Mouse (Mus musculus) hindbrain, embryonic 12.5 days (tissue): ENCODE data around the gene 4930404N11Rik. TPM values are rescaled to one million over a fixed set of nuclear protein-coding genes. Genes with fewer than 3 reads are reported as not detected.
A peak's percentile ranks its signal among the peaks of the same experiment; 100 is the strongest.

Experiments used
- ATAC-seq: fragments of 200-750 bp; cut with Nextera tagmentation; 2 replicates; pipeline ENCODE4 v1.8.0; 2017; ENCODE audit warnings: moderate TSS enrichment; ENCODE audit not compliant: low FRiP score
- H3K27ac ChIP-seq: fragments of 300-500 bp; sonication (generic); 2 replicates; pipeline ENCODE4 v1.5.1; 2016; ENCODE audit warnings: mild to moderate bottlenecking
- H3K27me3 ChIP-seq: fragments of 300-500 bp; sonication (generic); 2 replicates; pipeline ENCODE4 v1.6.1; 2016; ENCODE audit warnings: mild to moderate bottlenecking
- H3K36me3 ChIP-seq: fragments of 300-500 bp; sonication (generic); 2 replicates; pipeline ENCODE4 v1.6.1; 2016; ENCODE audit warnings: mild to moderate bottlenecking
- H3K4me1 ChIP-seq: fragments of 300-500 bp; sonication (generic); 2 replicates; pipeline ENCODE4 v1.6.1; 2016
- H3K4me2 ChIP-seq: fragments of 300-500 bp; sonication (generic); replicated peaks from 2 replicates; pipeline ENCODE4 v1.6.1; 2016; ENCODE audit warnings: mild to moderate bottlenecking
- H3K4me3 ChIP-seq: fragments of 300-500 bp; sonication (generic); 2 replicates; pipeline ENCODE4 v1.5.1; 2016; ENCODE audit warnings: mild to moderate bottlenecking
- H3K9ac ChIP-seq: fragments of 300-500 bp; sonication (generic); 2 replicates; pipeline ENCODE4 v1.6.1; 2016; ENCODE audit warnings: mild to moderate bottlenecking, moderate library complexity
- H3K9me3 ChIP-seq: fragments of 300-500 bp; sonication (generic); replicated peaks from 2 replicates; pipeline ENCODE4 v1.6.1; 2016; ENCODE audit warnings: mild to moderate bottlenecking
- WGBS: fragments of 180-500 bp; shearing (Covaris S2); methylation state at CpG from one replicate; pipeline ENCODE4 v1.1.7; 2016; 5-methylcytosine and 5-hydroxymethylcytosine counted together
- polyA plus RNA-seq: library from polyadenylated mRNA; unstranded; fragments of >200 nt; fragmentation: Nextera tagmentation; extraction: Ambion mirVana; gene quantifications from 2 replicates; pipeline ENCODE4 v1.2.1, GENCODE M21; 2016

4930404N11Rik gene
- polyA plus RNA-seq, 1 experiment from 2014 or later = 0.88 TPM

GRCm38 (mm10) chr10:81327959-81328358 is 37.7 kb downstream of the 4930404N11Rik start:
- H3K27ac ChIP-seq = no peak overlapping the region
- H3K27me3 ChIP-seq = peaks cover 17% of the 10 kb centered on the region
- no peak overlapping the region for H3K9ac ChIP-seq
- no peak overlapping the region for H3K4me2 ChIP-seq
- 54% methylated on average over 1 of the region's 2 CpGs for WGBS
- no peak overlapping the region for H3K4me3 ChIP-seq
- peaks cover 4% of the 10 kb centered on the region for H3K4me1 ChIP-seq
- H3K36me3 ChIP-seq = peaks cover 52% of the 10 kb centered on the region
- H3K9me3 ChIP-seq = no peaks in the 10 kb centered on the region
- no peak for ATAC-seq

- Histone ChIP-seq H3K27me3 (peaks cover 6% of the 10 kb centered on the region), H3K27ac (no peak overlapping the region), H3K4me3 (no peak overlapping the region), H3K9me3 (no peaks in the 10 kb centered on the region), H3K9ac (no peak overlapping the region), H3K4me2 (no peak overlapping the region), H3K36me3 (peaks cover 60% of the 10 kb centered on the region), H3K4me1 (peaks cover 13% of the 10 kb centered on the region)
- no peak for ATAC-seq
- 83% methylated on average over 6 of the region's 6 CpGs for whole genome bisulfite sequencing
Measured at GRCm38 (mm10) chr10:81326858-81327257, 38.8 kb downstream of the 4930404N11Rik start.

GRCm38 (mm10) chr10:81325781-81326180 is 39.8 kb downstream of the 4930404N11Rik start:
- no peak for ATAC-seq
- Histone ChIP-seq H3K9ac (no peak overlapping the region), H3K4me3 (no peak overlapping the region), H3K27me3 (no peaks in the 10 kb centered on the region; the same call in 1 of the 2 replicates), H3K9me3 (no peaks in the 10 kb centered on the region), H3K4me2 (no peak overlapping the region), H3K36me3 (peaks cover 60% of the 10 kb centered on the region), H3K27ac (no peak overlapping the region), H3K4me1 (peaks cover 17% of the 10 kb centered on the region)
- 95% methylated on average over 18 of the region's 18 CpGs for WGBS

- peaks cover 60% of the 10 kb centered on the region for H3K36me3 ChIP-seq
Measured at GRCm38 (mm10) chr10:81325176-81325575, 40.4 kb downstream of the 4930404N11Rik start.

GRCm38 (mm10) chr10:81323791-81324530 is 41.7 kb downstream of the 4930404N11Rik start:
- Histone ChIP-seq H3K36me3 (peaks cover 61% of the 10 kb centered on the region), H3K9ac (no peak overlapping the region), H3K4me2 (no peak overlapping the region), H3K4me1 (peaks cover 25% of the 10 kb centered on the region), H3K27me3 (no peaks in the 10 kb centered on the region), H3K9me3 (no peaks in the 10 kb centered on the region), H3K27ac (no peak overlapping the region), H3K4me3 (no peak overlapping the region)
- WGBS = 93% methylated on average over 18 of the region's 18 CpGs
- ATAC-seq = no peak

More at GRCm38 (mm10) chr10:81325176-81325575, 40.4 kb downstream of the 4930404N11Rik start:
- Histone ChIP-seq H3K9ac (0 out of 2 replicates have a peak overlapping the region, but pooled peaks have one; percentile 3), H3K4me3 (no peak overlapping the region), H3K9me3 (no peaks in the 10 kb centered on the region), H3K27me3 (no peaks in the 10 kb centered on the region; the same call in 1 of the 2 replicates), H3K27ac (no peak overlapping the region), H3K4me2 (no peak overlapping the region), H3K4me1 (peaks cover 17% of the 10 kb centered on the region)
- no peak for ATAC-seq
- 96% methylated on average over 20 of the region's 21 CpGs for WGBS

GRCm38 (mm10) chr10:81323141-81323775 is 42.4 kb downstream of the 4930404N11Rik start:
- WGBS = 95% methylated on average over 23 of the region's 23 CpGs

GRCm38 (mm10) chr10:81322444-81322843 is 43.2 kb downstream of the 4930404N11Rik start:
- H3K36me3 ChIP-seq = peaks cover 68% of the 10 kb centered on the region

More at GRCm38 (mm10) chr10:81323141-81323775, 42.4 kb downstream of the 4930404N11Rik start:
- Histone ChIP-seq H3K4me3 (no peak overlapping the region), H3K4me1 (peaks cover 29% of the 10 kb centered on the region), H3K4me2 (no peak overlapping the region), H3K36me3 (peaks cover 65% of the 10 kb centered on the region), H3K9me3 (no peaks in the 10 kb centered on the region), H3K27me3 (no peaks in the 10 kb centered on the region), H3K9ac (no peak overlapping the region), H3K27ac (no peak overlapping the region)
- ATAC-seq = no peak

GRCm38 (mm10) chr10:81321436-81321835 is 44.2 kb downstream of the 4930404N11Rik start:
- Histone ChIP-seq H3K4me2 (peak overlapping the region; percentile 85), H3K27ac (peak overlapping the region; percentile 92), H3K27me3 (no peaks in the 10 kb centered on the region), H3K4me3 (peak overlapping the region; percentile 95), H3K9ac (peak overlapping the region; percentile 91), H3K9me3 (no peaks in the 10 kb centered on the region), H3K4me1 (peaks cover 39% of the 10 kb centered on the region), H3K36me3 (peaks cover 61% of the 10 kb centered on the region)
- WGBS = 3% methylated on average over 20 of the region's 20 CpGs
- ATAC-seq = no peak; the same call in 1 of the 2 replicates

More at GRCm38 (mm10) chr10:81322444-81322843, 43.2 kb downstream of the 4930404N11Rik start:
- H3K27me3 ChIP-seq = no peaks in the 10 kb centered on the region
- WGBS = 96% methylated on average over 27 of the region's 27 CpGs
- no peaks in the 10 kb centered on the region for H3K9me3 ChIP-seq
- H3K4me3 ChIP-seq = peak overlapping the region; percentile 2; the same call in 1 of the 2 replicates
- 0 out of 2 replicates have a peak overlapping the region, but pooled peaks have one; percentile 35 for H3K9ac ChIP-seq
- ATAC-seq = no peak
- H3K27ac ChIP-seq = no peak overlapping the region
- peak overlapping the region; percentile 85 for H3K4me2 ChIP-seq
- peaks cover 30% of the 10 kb centered on the region for H3K4me1 ChIP-seq

- Histone ChIP-seq H3K9me3 (no peaks in the 10 kb centered on the region), H3K36me3 (peaks cover 60% of the 10 kb centered on the region), H3K27me3 (no peaks in the 10 kb centered on the region), H3K4me3 (peak within 1 kb of the TSS; percentile 95), H3K4me2 (peak within 1 kb of the TSS; percentile 85), H3K27ac (peak within 1 kb of the TSS; percentile 92), H3K9ac (peak within 1 kb of the TSS; percentile 91), H3K4me1 (peaks cover 39% of the 10 kb centered on the region)
- WGBS = 1% methylated on average over 67 of the region's 68 CpGs
- ATAC-seq = peak; percentile 94
Measured at GRCm38 (mm10) chr10:81320550-81321347, 44.9 kb downstream of the 4930404N11Rik start, which contains the start of gene Cactin. Cactin (plus strand) TSS chr10:81321103.

- ATAC-seq = peak; percentile 0; the same call in 1 of the 2 replicates
- peaks cover 39% of the 10 kb centered on the region for H3K4me1 ChIP-seq
- H3K36me3 ChIP-seq = peaks cover 60% of the 10 kb centered on the region
- H3K4me2 ChIP-seq = peak overlapping the region; percentile 85
- peak overlapping the region; percentile 95 for H3K4me3 ChIP-seq
- no peaks in the 10 kb centered on the region for H3K27me3 ChIP-seq
- peak overlapping the region; percentile 92 for H3K27ac ChIP-seq
- WGBS = 1% methylated on average over 38 of the region's 38 CpGs
- no peaks in the 10 kb centered on the region for H3K9me3 ChIP-seq
- peak overlapping the region; percentile 53 for H3K9ac ChIP-seq
Measured at GRCm38 (mm10) chr10:81319741-81320549, 45.7 kb downstream of the 4930404N11Rik start.

GRCm38 (mm10) chr10:81319330-81319699 is 46.3 kb downstream of the 4930404N11Rik start:
- peak overlapping the region; percentile 92 for H3K27ac ChIP-seq
- ATAC-seq = no peak
- no peaks in the 10 kb centered on the region for H3K27me3 ChIP-seq
- H3K4me2 ChIP-seq = peak overlapping the region; percentile 85
- peaks cover 59% of the 10 kb centered on the region for H3K36me3 ChIP-seq
- peaks cover 39% of the 10 kb centered on the region for H3K4me1 ChIP-seq
- peak overlapping the region; percentile 95 for H3K4me3 ChIP-seq
- H3K9ac ChIP-seq = peak overlapping the region; percentile 53
- H3K9me3 ChIP-seq = no peaks in the 10 kb centered on the region
- WGBS = 39% methylated on average over 8 of the region's 8 CpGs
